Mouse (Mus musculus) intestine, embryonic 16.5 days (tissue): ENCODE measurements at regions not wholly inside any gene's neighbourhood (a gene's known extent, or its start where the extent isn't known, plus 50 kb on each side); places are given as distances from the start of the nearest gene placed in this dataset.

Experiments
- ATAC-seq: fragments of 200-750 bp; cut with Nextera tagmentation; 2 replicates; pipeline ENCODE4 v1.8.0; 2017; ENCODE audit warnings: moderate TSS enrichment, moderate library complexity
- H3K27ac ChIP-seq: fragments of 300-500 bp; sonication (generic); 2 replicates; pipeline ENCODE4 v1.5.1; 2014; ENCODE audit warnings: mild to moderate bottlenecking, low read length
- H3K27me3 ChIP-seq: fragments of 300-500 bp; sonication (generic); replicated peaks from 2 replicates; pipeline ENCODE4 v1.6.1; 2014; ENCODE audit warnings: low read length, control low read depth, mixed read lengths; ENCODE audit not compliant: control insufficient read depth, insufficient read depth
- H3K36me3 ChIP-seq: fragments of 300-500 bp; sonication (generic); 2 replicates; pipeline ENCODE4 v1.6.1; 2014; ENCODE audit warnings: low read length, control low read depth; ENCODE audit not compliant: control insufficient read depth, insufficient read depth
- H3K4me1 ChIP-seq: fragments of 300-500 bp; sonication (generic); 2 replicates; pipeline ENCODE4 v1.6.1; 2014; ENCODE audit warnings: low read length, control low read depth, mixed read lengths; ENCODE audit not compliant: control insufficient read depth, insufficient read depth
- H3K4me2 ChIP-seq: fragments of 300-500 bp; sonication (generic); 2 replicates; pipeline ENCODE4 v1.6.1; 2014; ENCODE audit warnings: low read depth, low read length, control low read depth
- H3K4me3 ChIP-seq: fragments of 300-500 bp; sonication (generic); 2 replicates; pipeline ENCODE4 v1.5.1; 2014; ENCODE audit warnings: mild to moderate bottlenecking, low read length
- H3K9ac ChIP-seq: fragments of 300-500 bp; sonication (generic); 2 replicates; pipeline ENCODE4 v1.6.1; 2014; ENCODE audit warnings: low read depth, low read length
- H3K9me3 ChIP-seq: fragments of 300-500 bp; sonication (generic); 2 replicates; pipeline ENCODE4 v1.6.1; 2016; ENCODE audit warnings: low read length, control low read depth; ENCODE audit not compliant: control insufficient read depth
- WGBS: fragments of 180-500 bp; shearing (Covaris S2); extraction: QIAGEN DNeasy Blood & Tissue Kit; methylation state at CpG from one replicate; pipeline ENCODE4 v1.1.7; 2014; 5-methylcytosine and 5-hydroxymethylcytosine counted together

- no peak overlapping the region for H3K27ac ChIP-seq
- no peak overlapping the region for H3K9ac ChIP-seq
- ATAC-seq: no peak
- H3K9me3 ChIP-seq: no peaks in the 10 kb centered on the region
- no peaks in the 10 kb centered on the region for H3K27me3 ChIP-seq
- no peak overlapping the region for H3K4me2 ChIP-seq
- no peak overlapping the region for H3K4me3 ChIP-seq
- 47% methylated on average over 2 of the region's 2 CpGs for WGBS
- H3K36me3 ChIP-seq: no peaks in the 10 kb centered on the region
- no peaks in the 10 kb centered on the region for H3K4me1 ChIP-seq
These were observed 165.5 kb upstream of the Zc3h12c start for GRCm38 (mm10) chr9:52333884-52334283.

- no peaks in the 10 kb centered on the region for H3K36me3 ChIP-seq
- H3K4me1 ChIP-seq: no peaks in the 10 kb centered on the region
- no peak overlapping the region for H3K27ac ChIP-seq
- H3K9me3 ChIP-seq: no peaks in the 10 kb centered on the region
- WGBS: 64% methylated on average over 1 of the region's 1 CpGs
- H3K9ac ChIP-seq: no peak overlapping the region
- H3K27me3 ChIP-seq: no peaks in the 10 kb centered on the region
- H3K4me3 ChIP-seq: no peak overlapping the region
- no peak overlapping the region for H3K4me2 ChIP-seq
- no peak for ATAC-seq
These were observed 163.4 kb upstream of the Zc3h12c start for GRCm38 (mm10) chr9:52331748-52332147.

GRCm38 (mm10) chr9:52330652-52331051 is 162.3 kb upstream of the Zc3h12c start:
- Histone ChIP-seq H3K27me3 (no peaks in the 10 kb centered on the region), H3K4me2 (no peak overlapping the region), H3K36me3 (no peaks in the 10 kb centered on the region), H3K4me1 (no peaks in the 10 kb centered on the region), H3K9ac (no peak overlapping the region), H3K4me3 (no peak overlapping the region), H3K27ac (no peak overlapping the region), H3K9me3 (no peaks in the 10 kb centered on the region)
- WGBS: 74% methylated on average over 3 of the region's 3 CpGs
- ATAC-seq: no peak

- Histone ChIP-seq H3K4me3 (no peak overlapping the region), H3K36me3 (no peaks in the 10 kb centered on the region), H3K4me1 (no peaks in the 10 kb centered on the region), H3K27me3 (no peaks in the 10 kb centered on the region), H3K9me3 (no peaks in the 10 kb centered on the region), H3K9ac (no peak overlapping the region), H3K4me2 (no peak overlapping the region), H3K27ac (no peak overlapping the region)
- WGBS: 85% methylated on average over 2 of the region's 2 CpGs
- no peak for ATAC-seq
These were observed 156.0 kb upstream of the Zc3h12c start for GRCm38 (mm10) chr9:52324347-52324746.

- ATAC-seq: no peak
- 90% methylated on average over 1 of the region's 1 CpGs for WGBS
These were observed 155.4 kb upstream of the Zc3h12c start for GRCm38 (mm10) chr9:52323757-52324156.

DNA sequence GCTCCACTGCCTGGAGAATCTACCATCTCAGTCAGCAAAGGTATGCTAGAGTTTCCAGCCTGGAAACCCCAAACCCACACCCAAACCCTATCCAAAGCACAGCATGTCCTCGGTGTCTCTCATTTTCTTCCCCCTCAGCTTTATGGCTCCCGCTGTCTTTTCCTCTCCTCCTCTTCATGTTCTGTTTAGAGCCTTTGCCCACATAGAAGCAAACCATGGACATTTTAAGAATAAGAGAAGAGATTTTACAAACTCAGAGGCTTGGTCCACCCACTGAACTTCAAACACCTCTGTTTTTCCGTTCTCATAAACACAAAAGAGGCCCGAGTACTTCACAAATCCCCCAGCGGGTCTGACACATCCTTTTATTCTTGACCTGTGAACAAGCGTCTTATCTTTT is 154.9 kb upstream of the Zc3h12c start:
- no peak overlapping the region for H3K4me2 ChIP-seq
- no peak for ATAC-seq
- H3K36me3 ChIP-seq: no peaks in the 10 kb centered on the region
- H3K4me3 ChIP-seq: no peak overlapping the region
- WGBS: 82% methylated on average over 6 of the region's 6 CpGs
- no peaks in the 10 kb centered on the region for H3K27me3 ChIP-seq
- H3K9ac ChIP-seq: no peak overlapping the region
- no peak overlapping the region for H3K27ac ChIP-seq
- no peaks in the 10 kb centered on the region for H3K9me3 ChIP-seq
- no peaks in the 10 kb centered on the region for H3K4me1 ChIP-seq

More at GRCm38 (mm10) chr9:52323757-52324156, 155.4 kb upstream of the Zc3h12c start:
- Histone ChIP-seq H3K9me3 (no peaks in the 10 kb centered on the region), H3K9ac (no peak overlapping the region), H3K4me3 (no peak overlapping the region), H3K27me3 (no peaks in the 10 kb centered on the region), H3K4me2 (no peak overlapping the region), H3K4me1 (no peaks in the 10 kb centered on the region), H3K36me3 (no peaks in the 10 kb centered on the region), H3K27ac (no peak overlapping the region)

DNA sequence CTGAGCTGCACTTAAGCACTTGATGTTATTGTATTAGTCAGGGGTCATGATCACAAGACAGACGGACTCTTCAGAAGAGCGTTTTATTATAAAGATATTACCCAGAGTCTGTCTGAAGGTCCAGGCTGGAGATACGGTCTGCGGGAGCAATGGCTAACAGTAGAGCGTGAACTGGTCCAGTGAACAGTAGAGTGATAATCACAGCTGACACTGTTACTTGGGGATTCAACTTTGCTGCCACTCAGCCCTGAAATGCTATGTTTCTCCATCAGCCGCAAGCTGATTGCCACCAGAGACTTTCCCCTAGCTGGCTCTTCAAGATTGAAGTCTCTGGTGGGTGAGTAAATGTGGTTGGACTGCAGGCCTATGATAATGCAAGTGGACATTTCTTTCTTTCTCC is 133.1 kb upstream of the Zc3h12c start:
- 76% methylated on average over 6 of the region's 6 CpGs for WGBS

DNA sequence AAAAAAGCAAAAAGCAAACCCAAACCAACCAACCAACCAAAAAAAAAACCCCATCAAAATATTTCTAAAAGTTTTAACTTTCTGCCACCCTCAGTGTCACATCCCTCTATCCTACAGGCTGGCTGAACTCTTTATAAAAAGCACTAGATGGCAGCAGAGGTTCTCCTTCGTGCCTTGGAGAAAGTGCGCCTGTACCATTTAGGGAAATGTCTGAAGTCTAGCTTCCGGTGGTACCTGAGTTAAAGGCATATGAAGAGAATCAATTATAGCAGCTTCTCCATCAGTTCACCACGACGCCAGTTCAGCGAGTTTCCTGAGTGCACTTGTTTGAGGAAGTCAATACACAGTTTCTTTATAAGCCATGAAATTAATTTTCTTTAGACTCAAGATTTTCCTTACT is 130.0 kb upstream of the Zc3h12c start:
- no peak overlapping the region for H3K4me3 ChIP-seq
- H3K27ac ChIP-seq: no peak overlapping the region
- WGBS: 9% methylated on average over 6 of the region's 6 CpGs
- H3K27me3 ChIP-seq: no peaks in the 10 kb centered on the region
- H3K36me3 ChIP-seq: no peaks in the 10 kb centered on the region
- no peaks in the 10 kb centered on the region for H3K4me1 ChIP-seq
- no peak overlapping the region for H3K4me2 ChIP-seq
- H3K9me3 ChIP-seq: no peaks in the 10 kb centered on the region
- H3K9ac ChIP-seq: no peak overlapping the region
- no peak for ATAC-seq

More for the DNA sequence above, 133.1 kb upstream of the Zc3h12c start:
- no peak for ATAC-seq
- no peak overlapping the region for H3K27ac ChIP-seq
- H3K9me3 ChIP-seq: no peaks in the 10 kb centered on the region
- no peak overlapping the region for H3K4me3 ChIP-seq
- no peaks in the 10 kb centered on the region for H3K4me1 ChIP-seq
- H3K27me3 ChIP-seq: no peaks in the 10 kb centered on the region
- H3K9ac ChIP-seq: no peak overlapping the region
- H3K36me3 ChIP-seq: no peaks in the 10 kb centered on the region
- no peak overlapping the region for H3K4me2 ChIP-seq

DNA sequence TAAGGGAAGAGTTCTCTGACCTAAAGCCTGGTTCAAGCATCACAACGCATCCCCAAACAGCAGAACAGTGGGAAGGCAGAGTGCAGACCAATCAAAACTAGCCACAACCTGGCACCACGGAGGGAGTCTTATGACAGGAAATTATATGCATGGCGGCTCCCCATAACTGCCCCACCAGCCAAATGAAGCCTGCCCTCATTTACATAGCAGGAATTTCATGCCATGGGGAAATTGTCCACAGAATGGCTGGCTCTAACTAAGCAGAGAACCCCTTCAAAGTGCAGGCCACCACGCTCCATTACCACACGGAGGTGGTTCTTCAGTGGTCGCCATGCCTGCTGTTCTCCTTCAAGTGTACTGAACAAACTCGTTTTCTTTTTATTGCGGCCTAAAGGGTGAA is 126.3 kb upstream of the Zc3h12c start:
- ATAC-seq: no peak
- Histone ChIP-seq H3K4me2 (no peak overlapping the region), H3K9ac (no peak overlapping the region), H3K36me3 (no peaks in the 10 kb centered on the region), H3K4me1 (no peaks in the 10 kb centered on the region), H3K9me3 (no peaks in the 10 kb centered on the region), H3K27me3 (no peaks in the 10 kb centered on the region), H3K4me3 (no peak overlapping the region), H3K27ac (no peak overlapping the region)
- 80% methylated on average over 8 of the region's 8 CpGs for whole genome bisulfite sequencing

GRCm38 (mm10) chr9:52289069-52289468 is 120.7 kb upstream of the Zc3h12c start:
- 0 out of 2 replicates have a peak, but pooled peaks cover 2% of the 10 kb centered on the region for H3K27me3 ChIP-seq
- 64% methylated on average over 4 of the region's 4 CpGs for WGBS
- no peak overlapping the region for H3K9ac ChIP-seq
- no peak for ATAC-seq
- H3K4me2 ChIP-seq: no peak overlapping the region
- H3K36me3 ChIP-seq: no peaks in the 10 kb centered on the region
- H3K9me3 ChIP-seq: no peaks in the 10 kb centered on the region
- no peak overlapping the region for H3K27ac ChIP-seq
- H3K4me3 ChIP-seq: no peak overlapping the region
- H3K4me1 ChIP-seq: 0 out of 2 replicates have a peak, but pooled peaks cover 6% of the 10 kb centered on the region
